Mouse (Mus musculus): Measurements from ENCODE around the gene Cadm2.
A peak's percentile ranks its signal among the peaks of the same experiment; 100 is the strongest.

Cadm2 gene

GRCm38 (mm10) chr16:67162211-67162790, 458.4 kb downstream of the Cadm2 start:
- DNase-seq (ENCODE audit: low read depth, low spot score): no peak

- no peak for DNase-seq (ENCODE audit: low read depth, low spot score)
These were observed 495.9 kb downstream of the Cadm2 start for GRCm38 (mm10) chr16:67124811-67125210.

- no peak for DNase-seq (ENCODE audit: low read depth, low spot score)
These were observed 498.2 kb downstream of the Cadm2 start for GRCm38 (mm10) chr16:67122532-67122931.

- DNase-seq (ENCODE audit: low read depth, low spot score): no peak
These were observed 498.9 kb downstream of the Cadm2 start for GRCm38 (mm10) chr16:67121781-67122180.

- no peak for DNase-seq (ENCODE audit: low read depth, low spot score)
These were observed 514.1 kb downstream of the Cadm2 start for GRCm38 (mm10) chr16:67106478-67107061.

GRCm38 (mm10) chr16:67096706-67097105, 524.0 kb downstream of the Cadm2 start:
- DNase-seq (ENCODE audit: low read depth, low spot score): no peak

- no peak for DNase-seq (ENCODE audit: low read depth, low spot score)
These were observed 524.8 kb downstream of the Cadm2 start for GRCm38 (mm10) chr16:67095916-67096315.

- peak; percentile 20 for DNase-seq (ENCODE audit: low read depth, low spot score)
These were observed 531.0 kb downstream of the Cadm2 start for GRCm38 (mm10) chr16:67089747-67090146.

GRCm38 (mm10) chr16:67079318-67079717, 541.4 kb downstream of the Cadm2 start:
- no peak for DNase-seq (ENCODE audit: low read depth, low spot score)

GRCm38 (mm10) chr16:67076169-67076895, 544.4 kb downstream of the Cadm2 start:
- no peak for DNase-seq (ENCODE audit: low read depth, low spot score)

- DNase-seq (ENCODE audit: low read depth, low spot score): no peak
These were observed 552.2 kb downstream of the Cadm2 start for GRCm38 (mm10) chr16:67068461-67068860.

- DNase-seq (ENCODE audit: low read depth, low spot score): no peak
These were observed 589.8 kb downstream of the Cadm2 start for GRCm38 (mm10) chr16:67030918-67031317.

GRCm38 (mm10) chr16:67019856-67020255, 600.9 kb downstream of the Cadm2 start:
- DNase-seq (ENCODE audit: low read depth, low spot score): no peak

GRCm38 (mm10) chr16:67017710-67018109, 603.0 kb downstream of the Cadm2 start:
- DNase-seq (ENCODE audit: low read depth, low spot score): no peak

GRCm38 (mm10) chr16:67003161-67003560, 617.5 kb downstream of the Cadm2 start:
- DNase-seq (ENCODE audit: low read depth, low spot score): no peak

GRCm38 (mm10) chr16:67001707-67002106, 619.0 kb downstream of the Cadm2 start:
- DNase-seq (ENCODE audit: low read depth, low spot score): no peak

- no peak for DNase-seq (ENCODE audit: low read depth, low spot score)
These were observed 623.2 kb downstream of the Cadm2 start for GRCm38 (mm10) chr16:66997461-66997860.

- no peak for DNase-seq (ENCODE audit: low read depth, low spot score)
These were observed 633.0 kb downstream of the Cadm2 start for GRCm38 (mm10) chr16:66987741-66988140.

GRCm38 (mm10) chr16:66986879-66987278, 633.8 kb downstream of the Cadm2 start:
- DNase-seq (ENCODE audit: low read depth, low spot score): no peak

GRCm38 (mm10) chr16:66970912-66971311, 649.8 kb downstream of the Cadm2 start:
- DNase-seq (ENCODE audit: low read depth, low spot score): no peak

GRCm38 (mm10) chr16:66969520-66970144, 651.1 kb downstream of the Cadm2 start:
- DNase-seq (ENCODE audit: low read depth, low spot score): no peak

- DNase-seq (ENCODE audit: low read depth, low spot score): no peak
These were observed 652.4 kb downstream of the Cadm2 start for GRCm38 (mm10) chr16:66968336-66968735.

- DNase-seq (ENCODE audit: low read depth, low spot score): no peak
These were observed 653.0 kb downstream of the Cadm2 start for GRCm38 (mm10) chr16:66967686-66968085.
